Mouse (Mus musculus): ENCODE results near the gene Bahd1. TPM values are rescaled to one million over a fixed set of nuclear protein-coding genes. Genes with fewer than 3 reads are reported as not detected.
A peak's percentile ranks its signal among the peaks of the same experiment; 100 is the strongest.

The Bahd1 gene
- polyA plus RNA-seq, 1 experiment from 2014 or later: 1.3 TPM

DNA sequence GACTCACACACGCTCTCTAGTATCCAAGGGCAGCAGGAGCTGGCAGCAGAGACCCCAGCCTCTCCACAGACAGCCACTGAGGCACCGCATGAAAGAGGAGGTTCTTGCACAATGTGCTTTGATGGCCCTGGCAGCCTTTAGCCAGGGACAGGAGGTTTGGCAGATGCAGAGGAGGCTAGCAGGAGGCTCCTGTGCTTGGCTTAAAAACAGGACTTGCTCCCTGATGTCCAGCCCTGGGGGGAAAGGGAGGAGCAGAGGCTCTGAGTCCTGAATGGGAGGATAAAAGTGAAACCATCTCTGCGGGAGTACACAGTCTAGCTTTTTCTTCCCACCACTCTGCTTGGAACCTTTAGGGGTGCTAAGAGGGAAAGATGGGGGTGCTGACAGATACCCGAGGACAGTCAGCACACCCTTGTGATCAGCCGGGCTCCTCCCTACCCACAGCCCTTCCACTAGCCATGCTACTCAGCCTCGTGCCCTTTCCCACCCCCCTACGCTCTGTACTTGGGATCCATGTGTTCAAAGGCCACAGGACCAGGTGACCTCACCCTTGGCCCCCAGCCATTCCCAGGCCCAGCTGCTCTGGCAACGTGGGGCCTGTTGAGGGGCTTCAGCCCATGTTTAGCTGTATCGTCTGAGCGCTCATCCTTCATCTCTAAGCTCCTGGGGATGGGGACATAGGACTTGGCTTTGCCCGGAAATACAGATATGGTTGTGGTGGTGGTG lies 13.5 kb downstream of the Bahd1 start:
- H3K27me3 ChIP-seq (ENCODE audit: control insufficient read depth, insufficient read depth, low read length): no peaks in the 10 kb centered on the region
- H3K4me3 ChIP-seq (ENCODE audit: low read depth, low read length): no peak overlapping the region
- DNase-seq (ENCODE audit: low spot score) (no peak), ATAC-seq (replicated peaks; ENCODE audit: low FRiP score) (no peak)
- H3K9ac ChIP-seq (ENCODE audit: low read length): no peak overlapping the region
- H3K36me3 ChIP-seq (ENCODE audit: control insufficient read depth, insufficient read depth, low read length): no peaks in the 10 kb centered on the region
- no peak overlapping the region for H3K27ac ChIP-seq (ENCODE audit: low read depth, low read length)
- no peak overlapping the region for H3K4me2 ChIP-seq (ENCODE audit: low read depth, low read length, severe bottlenecking)
- H3K4me1 ChIP-seq (replicated peaks; ENCODE audit: control insufficient read depth, insufficient read depth, low read length): peaks cover 18% of the 10 kb centered on the region; the same call in 1 of the 2 replicates
- 68% methylated on average over 11 of the region's 11 CpGs for WGBS
- no peaks in the 10 kb centered on the region for H3K9me3 ChIP-seq (ENCODE audit: control insufficient read depth, low read length)

DNA sequence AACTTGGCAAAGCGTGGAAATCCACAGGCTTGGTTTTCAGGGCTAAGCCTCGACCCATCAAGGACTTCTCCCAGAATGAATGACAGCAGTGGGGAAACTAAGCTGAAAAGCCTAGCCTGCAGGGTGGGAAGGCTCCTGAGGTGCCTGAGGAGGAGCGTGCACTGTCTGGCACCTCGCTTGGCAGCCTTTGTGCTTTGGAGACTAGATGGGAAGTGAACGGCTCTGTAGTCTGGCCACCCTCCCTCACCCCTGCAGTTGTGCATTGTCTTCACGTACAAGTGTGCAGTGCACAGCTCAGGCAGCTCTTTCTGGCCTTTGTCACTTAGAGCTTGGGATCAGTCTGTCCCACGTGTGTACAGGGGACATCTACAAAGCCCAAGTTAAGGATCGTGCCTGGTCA lies 14.5 kb downstream of the Bahd1 start:
- no peaks in the 10 kb centered on the region for H3K9me3 ChIP-seq (ENCODE audit: control insufficient read depth, low read length)
- DNase-seq (ENCODE audit: low spot score): no peak
- no peak overlapping the region; the same call in 1 of the 2 replicates for H3K9ac ChIP-seq (ENCODE audit: low read length)
- H3K4me3 ChIP-seq (ENCODE audit: low read depth, low read length): no peak overlapping the region
- peaks cover 15% of the 10 kb centered on the region; the same call in 1 of the 2 replicates for H3K4me1 ChIP-seq (replicated peaks; ENCODE audit: control insufficient read depth, insufficient read depth, low read length)
- H3K27ac ChIP-seq (ENCODE audit: low read depth, low read length): no peak overlapping the region
- WGBS: 31% methylated on average over 8 of the region's 8 CpGs
- H3K36me3 ChIP-seq (ENCODE audit: control insufficient read depth, insufficient read depth, low read length): no peaks in the 10 kb centered on the region
- no peak overlapping the region for H3K4me2 ChIP-seq (ENCODE audit: low read depth, low read length, severe bottlenecking)
- H3K27me3 ChIP-seq (ENCODE audit: control insufficient read depth, insufficient read depth, low read length): no peaks in the 10 kb centered on the region
- no peak for ATAC-seq (replicated peaks; ENCODE audit: low FRiP score)

- Histone ChIP-seq H3K4me3 (ENCODE audit: low read depth, low read length) (no peak overlapping the region), H3K4me2 (ENCODE audit: low read depth, low read length, severe bottlenecking) (no peak overlapping the region), H3K27ac (ENCODE audit: low read depth, low read length) (no peak overlapping the region), H3K27me3 (ENCODE audit: control insufficient read depth, insufficient read depth, low read length) (no peaks in the 10 kb centered on the region), H3K36me3 (ENCODE audit: control insufficient read depth, insufficient read depth, low read length) (no peaks in the 10 kb centered on the region), H3K4me1 (replicated peaks; ENCODE audit: control insufficient read depth, insufficient read depth, low read length) (peaks cover 13% of the 10 kb centered on the region; the same call in 1 of the 2 replicates), H3K9me3 (ENCODE audit: control insufficient read depth, low read length) (no peaks in the 10 kb centered on the region), H3K9ac (ENCODE audit: low read length) (no peak overlapping the region)
- DNase-seq (ENCODE audit: low spot score) (no peak), ATAC-seq (replicated peaks; ENCODE audit: low FRiP score) (no peak)
- WGBS: 94% methylated on average over 17 of the region's 17 CpGs
These were observed 16.3 kb downstream of the Bahd1 start for GRCm38 (mm10) chr2:118916436-118916835.

GRCm38 (mm10) chr2:118918543-118918942 lies 18.4 kb downstream of the Bahd1 start:
- WGBS: 76% methylated on average over 1 of the region's 1 CpGs
- no peak for DNase-seq (ENCODE audit: low spot score)
- no peaks in the 10 kb centered on the region; the same call in 1 of the 2 replicates for H3K36me3 ChIP-seq (ENCODE audit: control insufficient read depth, insufficient read depth, low read length)

DNA sequence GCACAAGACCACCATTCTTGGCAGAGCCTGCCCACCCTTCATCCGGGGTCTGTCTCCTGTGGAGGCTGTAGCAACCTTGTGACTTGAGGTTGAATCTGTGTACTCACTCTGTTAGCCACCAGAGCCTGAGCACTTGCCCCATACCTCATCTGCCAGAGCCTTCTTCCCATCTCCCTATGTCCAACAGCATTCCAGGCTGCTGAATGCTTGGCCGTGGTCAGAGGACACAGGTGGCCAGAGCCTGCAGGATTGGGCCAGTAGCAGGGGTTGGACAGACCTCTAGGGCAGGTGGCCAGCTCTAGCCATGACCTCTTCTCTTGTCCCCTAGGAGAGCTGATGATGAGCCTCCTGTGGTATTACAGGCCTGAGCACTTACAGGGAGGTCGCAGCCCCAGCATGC lies 20.3 kb downstream of the Bahd1 start:
- H3K4me2 ChIP-seq (ENCODE audit: low read depth, low read length, severe bottlenecking): no peak overlapping the region
- no peak overlapping the region for H3K4me3 ChIP-seq (ENCODE audit: low read depth, low read length)
- H3K27me3 ChIP-seq (ENCODE audit: control insufficient read depth, insufficient read depth, low read length): no peaks in the 10 kb centered on the region
- no peak overlapping the region for H3K9ac ChIP-seq (ENCODE audit: low read length)
- DNase-seq (ENCODE audit: low spot score) (no peak), ATAC-seq (replicated peaks; ENCODE audit: low FRiP score) (no peak)
- no peaks in the 10 kb centered on the region for H3K4me1 ChIP-seq (replicated peaks; ENCODE audit: control insufficient read depth, insufficient read depth, low read length)
- WGBS: 92% methylated on average over 3 of the region's 3 CpGs
- H3K9me3 ChIP-seq (ENCODE audit: control insufficient read depth, low read length): no peaks in the 10 kb centered on the region
- H3K36me3 ChIP-seq (ENCODE audit: control insufficient read depth, insufficient read depth, low read length): no peaks in the 10 kb centered on the region; the same call in 1 of the 2 replicates
- no peak overlapping the region for H3K27ac ChIP-seq (ENCODE audit: low read depth, low read length)

More at GRCm38 (mm10) chr2:118918543-118918942, 18.4 kb downstream of the Bahd1 start:
- no peak overlapping the region for H3K9ac ChIP-seq (ENCODE audit: low read length)
- H3K9me3 ChIP-seq (ENCODE audit: control insufficient read depth, low read length): no peaks in the 10 kb centered on the region
- no peak overlapping the region for H3K4me2 ChIP-seq (ENCODE audit: low read depth, low read length, severe bottlenecking)
- no peaks in the 10 kb centered on the region for H3K27me3 ChIP-seq (ENCODE audit: control insufficient read depth, insufficient read depth, low read length)
- no peak overlapping the region for H3K27ac ChIP-seq (ENCODE audit: low read depth, low read length)
- peaks cover 9% of the 10 kb centered on the region; the same call in 1 of the 2 replicates for H3K4me1 ChIP-seq (replicated peaks; ENCODE audit: control insufficient read depth, insufficient read depth, low read length)
- H3K4me3 ChIP-seq (ENCODE audit: low read depth, low read length): no peak overlapping the region
- no peak for ATAC-seq (replicated peaks; ENCODE audit: low FRiP score)

GRCm38 (mm10) chr2:118925952-118926351 lies 25.8 kb downstream of the Bahd1 start:
- no peaks in the 10 kb centered on the region; the same call in 1 of the 2 replicates for H3K36me3 ChIP-seq (ENCODE audit: control insufficient read depth, insufficient read depth, low read length)
- 2% methylated on average over 6 of the region's 6 CpGs for WGBS
- H3K4me3 ChIP-seq (ENCODE audit: low read depth, low read length): peak overlapping the region; percentile 63
- no peaks in the 10 kb centered on the region for H3K9me3 ChIP-seq (ENCODE audit: control insufficient read depth, low read length)
- H3K27me3 ChIP-seq (ENCODE audit: control insufficient read depth, insufficient read depth, low read length): no peaks in the 10 kb centered on the region
- peak overlapping the region; percentile 97 for H3K4me2 ChIP-seq (ENCODE audit: low read depth, low read length, severe bottlenecking)
- ATAC-seq (replicated peaks; ENCODE audit: low FRiP score) (peak; percentile 66), DNase-seq (ENCODE audit: low spot score) (no peak)
- no peak overlapping the region for H3K27ac ChIP-seq (ENCODE audit: low read depth, low read length)
- peak overlapping the region; percentile 91 for H3K9ac ChIP-seq (ENCODE audit: low read length)
- H3K4me1 ChIP-seq (replicated peaks; ENCODE audit: control insufficient read depth, insufficient read depth, low read length): peaks cover 8% of the 10 kb centered on the region

GRCm38 (mm10) chr2:118926361-118926997 lies 26.3 kb downstream of the Bahd1 start, which contains the start of gene Chst14:
Gene Chst14, plus strand, starts transcription at chr2:118926496.
- Histone ChIP-seq H3K9me3 (ENCODE audit: control insufficient read depth, low read length) (no peaks in the 10 kb centered on the region), H3K4me1 (replicated peaks; ENCODE audit: control insufficient read depth, insufficient read depth, low read length) (peaks cover 8% of the 10 kb centered on the region), H3K27me3 (ENCODE audit: control insufficient read depth, insufficient read depth, low read length) (no peaks in the 10 kb centered on the region), H3K4me3 (ENCODE audit: low read depth, low read length) (peak within 1 kb of the TSS; percentile 63), H3K4me2 (ENCODE audit: low read depth, low read length, severe bottlenecking) (peak within 1 kb of the TSS; percentile 97), H3K36me3 (ENCODE audit: control insufficient read depth, insufficient read depth, low read length) (no peaks in the 10 kb centered on the region; the same call in 1 of the 2 replicates), H3K27ac (ENCODE audit: low read depth, low read length) (0 out of 2 replicates have a peak within 1 kb of the TSS, but pooled peaks have one; percentile 3), H3K9ac (ENCODE audit: low read length) (peak within 1 kb of the TSS; percentile 91)
- ATAC-seq (replicated peaks; ENCODE audit: low FRiP score) (peak; percentile 88), DNase-seq (ENCODE audit: low spot score) (peak; percentile 86)
- WGBS: under 1% methylated on average over 39 of the region's 47 CpGs

DNA sequence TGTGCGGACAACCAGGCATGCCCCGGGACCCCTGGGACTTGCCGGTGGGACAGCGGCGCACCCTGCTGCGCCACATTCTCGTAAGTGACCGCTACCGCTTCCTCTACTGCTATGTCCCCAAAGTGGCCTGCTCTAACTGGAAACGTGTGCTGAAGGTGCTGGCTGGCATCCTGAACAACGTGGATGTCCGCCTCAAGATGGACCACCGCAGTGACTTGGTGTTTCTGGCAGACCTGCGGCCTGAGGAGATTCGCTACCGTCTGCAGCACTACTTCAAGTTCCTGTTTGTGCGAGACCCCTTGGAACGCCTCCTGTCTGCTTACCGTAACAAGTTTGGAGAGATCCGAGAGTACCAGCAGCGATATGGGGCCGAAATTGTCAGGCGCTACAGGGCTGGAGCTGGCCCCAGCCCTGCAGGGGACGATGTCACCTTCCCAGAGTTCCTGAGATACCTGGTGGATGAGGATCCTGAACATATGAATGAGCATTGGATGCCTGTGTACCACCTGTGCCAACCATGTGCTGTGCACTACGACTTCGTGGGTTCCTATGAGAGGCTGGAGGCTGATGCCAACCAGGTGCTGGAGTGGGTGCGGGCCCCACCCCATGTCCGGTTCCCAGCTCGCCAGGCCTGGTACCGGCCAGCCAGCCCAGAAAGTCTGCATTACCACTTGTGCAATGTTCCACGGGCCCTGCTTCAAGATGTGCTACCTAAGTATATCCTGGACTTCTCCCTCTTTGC lies 27.0 kb downstream of the Bahd1 start:
- Histone ChIP-seq H3K4me1 (replicated peaks; ENCODE audit: control insufficient read depth, insufficient read depth, low read length) (peaks cover 8% of the 10 kb centered on the region), H3K36me3 (ENCODE audit: control insufficient read depth, insufficient read depth, low read length) (no peaks in the 10 kb centered on the region; the same call in 1 of the 2 replicates), H3K9ac (ENCODE audit: low read length) (peak overlapping the region; percentile 91), H3K27ac (ENCODE audit: low read depth, low read length) (no peak overlapping the region), H3K27me3 (ENCODE audit: control insufficient read depth, insufficient read depth, low read length) (no peaks in the 10 kb centered on the region), H3K4me2 (ENCODE audit: low read depth, low read length, severe bottlenecking) (peak overlapping the region; percentile 97), H3K4me3 (ENCODE audit: low read depth, low read length) (peak overlapping the region; percentile 63), H3K9me3 (ENCODE audit: control insufficient read depth, low read length) (no peaks in the 10 kb centered on the region)
- 34% methylated on average over 31 of the region's 31 CpGs for WGBS
- DNase-seq (ENCODE audit: low spot score): no peak
- ATAC-seq (replicated peaks; ENCODE audit: low FRiP score): no peak

Data from forebrain, embryonic 11.5 days (tissue).